Mouse (Mus musculus) lung, embryonic 16.5 days (tissue): Measurements from ENCODE around the gene Cyb561. TPM values are rescaled to one million over a fixed set of nuclear protein-coding genes. Genes with fewer than 3 reads are reported as not detected.

Experiments used
- ATAC-seq: fragments of 200-750 bp; cut with Nextera tagmentation; 2 replicates; pipeline ENCODE4 v1.8.0; 2017; ENCODE audit warnings: low read depth, mild to moderate bottlenecking, moderate library complexity
- H3K27ac ChIP-seq: fragments of 300-500 bp; sonication (generic); 2 replicates; pipeline ENCODE4 v1.5.1; 2014; ENCODE audit warnings: mild to moderate bottlenecking, control low read depth, low read length
- H3K27me3 ChIP-seq: fragments of 300-500 bp; sonication (generic); 2 replicates; pipeline ENCODE4 v1.6.1; 2014; ENCODE audit warnings: low read depth, low read length, mixed read lengths; ENCODE audit not compliant: control insufficient read depth, insufficient read depth
- H3K36me3 ChIP-seq: fragments of 300-500 bp; sonication (generic); 2 replicates; pipeline ENCODE4 v1.6.1; 2014; ENCODE audit warnings: low read length; ENCODE audit not compliant: control insufficient read depth, insufficient read depth
- H3K4me1 ChIP-seq: fragments of 300-500 bp; sonication (generic); replicated peaks from 2 replicates; pipeline ENCODE4 v1.6.1; 2014; ENCODE audit warnings: low read length, mixed read lengths; ENCODE audit not compliant: control insufficient read depth, insufficient read depth
- H3K4me2 ChIP-seq: fragments of 300-500 bp; sonication (generic); 2 replicates; pipeline ENCODE4 v1.6.1; 2014; ENCODE audit warnings: low read depth, low read length, control low read depth
- H3K4me3 ChIP-seq: fragments of 300-500 bp; sonication (generic); 2 replicates; pipeline ENCODE4 v1.5.1; 2014; ENCODE audit warnings: mild to moderate bottlenecking, low read length, control low read depth
- H3K9ac ChIP-seq: fragments of 300-500 bp; sonication (generic); 2 replicates; pipeline ENCODE4 v1.6.1; 2014; ENCODE audit warnings: low read length, control low read depth
- H3K9me3 ChIP-seq: fragments of 300-500 bp; sonication (generic); 2 replicates; pipeline ENCODE4 v1.6.1; 2016; ENCODE audit warnings: low read length; ENCODE audit not compliant: control insufficient read depth
- WGBS: fragments of 180-500 bp; shearing (Covaris S2); extraction: QIAGEN DNeasy Blood & Tissue Kit; methylation state at CpG from one replicate; pipeline ENCODE4 v1.1.7; 2014; 5-methylcytosine and 5-hydroxymethylcytosine counted together
- polyA plus RNA-seq: library from polyadenylated mRNA; unstranded; fragments of >200 nt; fragmentation: Nextera tagmentation; extraction: Ambion mirVana; gene quantifications from 2 replicates; pipeline ENCODE4 v1.2.1, GENCODE M21; 2015

Gene Cyb561
- polyA plus RNA-seq, 1 experiment from 2014 or later = 41.9 TPM

GRCm38 (mm10) chr11:105920836-105921235 lies 32.3 kb downstream of the Cyb561 start:
- peaks cover 31% of the 10 kb centered on the region for H3K36me3 ChIP-seq
- H3K4me2 ChIP-seq = no peak overlapping the region
- no peak for ATAC-seq
- H3K9me3 ChIP-seq = no peaks in the 10 kb centered on the region
- WGBS = 86% methylated on average over 2 of the region's 2 CpGs
- no peaks in the 10 kb centered on the region for H3K4me1 ChIP-seq
- H3K27ac ChIP-seq = no peak overlapping the region
- H3K9ac ChIP-seq = no peak overlapping the region
- H3K27me3 ChIP-seq = no peaks in the 10 kb centered on the region
- no peak overlapping the region for H3K4me3 ChIP-seq

GRCm38 (mm10) chr11:105920098-105920785 lies 32.9 kb downstream of the Cyb561 start:
- Histone ChIP-seq H3K4me3 (no peak overlapping the region), H3K9me3 (no peaks in the 10 kb centered on the region), H3K27me3 (no peaks in the 10 kb centered on the region), H3K9ac (no peak overlapping the region), H3K27ac (no peak overlapping the region), H3K36me3 (peaks cover 31% of the 10 kb centered on the region), H3K4me2 (no peak overlapping the region), H3K4me1 (no peaks in the 10 kb centered on the region)
- ATAC-seq = no peak
- 80% methylated on average over 3 of the region's 3 CpGs for WGBS

GRCm38 (mm10) chr11:105913580-105913979 lies 39.6 kb downstream of the Cyb561 start:
- Histone ChIP-seq H3K9ac (no peak overlapping the region), H3K36me3 (peaks cover 8% of the 10 kb centered on the region), H3K4me3 (no peak overlapping the region), H3K4me1 (no peaks in the 10 kb centered on the region), H3K4me2 (no peak overlapping the region), H3K27me3 (no peaks in the 10 kb centered on the region), H3K9me3 (no peaks in the 10 kb centered on the region), H3K27ac (no peak overlapping the region)
- 61% methylated on average over 5 of the region's 5 CpGs for WGBS
- ATAC-seq = no peak

GRCm38 (mm10) chr11:105911592-105912375 lies 41.4 kb downstream of the Cyb561 start:
- WGBS = 25% methylated on average over 4 of the region's 4 CpGs
- Histone ChIP-seq H3K4me1 (no peaks in the 10 kb centered on the region), H3K27me3 (no peaks in the 10 kb centered on the region), H3K4me3 (no peak overlapping the region), H3K9me3 (no peaks in the 10 kb centered on the region), H3K9ac (no peak overlapping the region), H3K4me2 (no peak overlapping the region), H3K27ac (no peak overlapping the region), H3K36me3 (peaks cover 4% of the 10 kb centered on the region)
- ATAC-seq = peak; percentile 68; the same call in 1 of the 2 replicates

- no peak overlapping the region for H3K9ac ChIP-seq
- H3K4me1 ChIP-seq = 0 out of 2 replicates have a peak, but pooled peaks cover 2% of the 10 kb centered on the region
- H3K27me3 ChIP-seq = no peaks in the 10 kb centered on the region
- no peak overlapping the region for H3K4me3 ChIP-seq
- no peaks in the 10 kb centered on the region for H3K9me3 ChIP-seq
- no peak for ATAC-seq
- no peak overlapping the region for H3K4me2 ChIP-seq
- H3K27ac ChIP-seq = no peak overlapping the region
- peaks cover 2% of the 10 kb centered on the region; the same call in 1 of the 2 replicates for H3K36me3 ChIP-seq
Observed at GRCm38 (mm10) chr11:105911149-105911548, 42.0 kb downstream of the Cyb561 start.

GRCm38 (mm10) chr11:105909617-105910016 lies 43.5 kb downstream of the Cyb561 start:
- Histone ChIP-seq H3K4me3 (no peak overlapping the region), H3K27me3 (no peaks in the 10 kb centered on the region), H3K9me3 (no peaks in the 10 kb centered on the region), H3K9ac (no peak overlapping the region), H3K36me3 (peaks cover 2% of the 10 kb centered on the region; the same call in 1 of the 2 replicates), H3K27ac (no peak overlapping the region), H3K4me1 (0 out of 2 replicates have a peak, but pooled peaks cover 2% of the 10 kb centered on the region), H3K4me2 (no peak overlapping the region)
- no peak for ATAC-seq
- WGBS = 61% methylated on average over 2 of the region's 2 CpGs

- 0 out of 2 replicates have a peak, but pooled peaks cover 2% of the 10 kb centered on the region for H3K4me1 ChIP-seq
- no peak overlapping the region for H3K27ac ChIP-seq
- no peak overlapping the region for H3K4me3 ChIP-seq
- ATAC-seq = no peak
- no peak overlapping the region for H3K4me2 ChIP-seq
- no peaks in the 10 kb centered on the region for H3K27me3 ChIP-seq
- no peaks in the 10 kb centered on the region for H3K9me3 ChIP-seq
- peaks cover 2% of the 10 kb centered on the region; the same call in 1 of the 2 replicates for H3K36me3 ChIP-seq
- H3K9ac ChIP-seq = no peak overlapping the region
- 80% methylated on average over 8 of the region's 8 CpGs for WGBS
Observed at GRCm38 (mm10) chr11:105908926-105909325, 44.2 kb downstream of the Cyb561 start.

GRCm38 (mm10) chr11:105907381-105907780 lies 45.8 kb downstream of the Cyb561 start:
- ATAC-seq = no peak
- H3K4me1 ChIP-seq = peaks cover 9% of the 10 kb centered on the region
- WGBS = 88% methylated on average over 1 of the region's 1 CpGs
- no peak overlapping the region for H3K27ac ChIP-seq
- H3K4me2 ChIP-seq = no peak overlapping the region
- H3K36me3 ChIP-seq = peaks cover 4% of the 10 kb centered on the region; the same call in 1 of the 2 replicates
- H3K27me3 ChIP-seq = no peaks in the 10 kb centered on the region
- no peaks in the 10 kb centered on the region for H3K9me3 ChIP-seq
- no peak overlapping the region for H3K9ac ChIP-seq
- no peak overlapping the region for H3K4me3 ChIP-seq

GRCm38 (mm10) chr11:105905529-105906213 lies 47.5 kb downstream of the Cyb561 start:
- WGBS = 31% methylated on average over 4 of the region's 4 CpGs
- Histone ChIP-seq H3K4me3 (no peak overlapping the region), H3K27me3 (no peaks in the 10 kb centered on the region), H3K36me3 (peaks cover 3% of the 10 kb centered on the region; the same call in 1 of the 2 replicates), H3K9me3 (no peaks in the 10 kb centered on the region), H3K4me1 (peaks cover 17% of the 10 kb centered on the region), H3K27ac (peak overlapping the region; percentile 81), H3K4me2 (0 out of 2 replicates have a peak overlapping the region, but pooled peaks have one; percentile 6), H3K9ac (no peak overlapping the region)
- peak; percentile 96 for ATAC-seq
